Mouse (Mus musculus) liver, embryonic 13.5 days (tissue): ENCODE data around the gene Auts2. TPM values are rescaled to one million over a fixed set of nuclear protein-coding genes. Genes with fewer than 3 reads are reported as not detected.
A peak's percentile ranks its signal among the peaks of the same experiment; 100 is the strongest.

Experiments used
- ATAC-seq: fragments of 200-750 bp; cut with Nextera tagmentation; 2 replicates; pipeline ENCODE4 v1.8.0; 2017; ENCODE audit warnings: low read depth, mild to moderate bottlenecking, moderate number of reproducible peaks, moderate library complexity
- DNase-seq: peaks from one replicate; pipeline ENCODE4 v3.0.0; 2022
- H3K27ac ChIP-seq: fragments of 300-500 bp; sonication (generic); 2 replicates; pipeline ENCODE4 v1.5.1; 2015; ENCODE audit warnings: moderate library complexity, mild to moderate bottlenecking, inconsistent platforms
- H3K27me3 ChIP-seq: fragments of 300-500 bp; sonication (generic); 2 replicates; pipeline ENCODE4 v1.6.1; 2015; ENCODE audit warnings: mild to moderate bottlenecking, inconsistent platforms
- H3K36me3 ChIP-seq: fragments of 300-500 bp; sonication (generic); 2 replicates; pipeline ENCODE4 v1.6.1; 2015; ENCODE audit warnings: mild to moderate bottlenecking, inconsistent platforms
- H3K4me1 ChIP-seq: fragments of 300-500 bp; sonication (generic); replicated peaks from 2 replicates; pipeline ENCODE4 v1.6.1; 2015; ENCODE audit warnings: inconsistent platforms
- H3K4me2 ChIP-seq: fragments of 300-500 bp; sonication (generic); 2 replicates; pipeline ENCODE4 v1.6.1; 2015; ENCODE audit warnings: inconsistent platforms, mild to moderate bottlenecking, moderate library complexity
- H3K4me3 ChIP-seq: fragments of 300-500 bp; sonication (generic); replicated peaks from 2 replicates; pipeline ENCODE4 v1.5.1; 2015; ENCODE audit warnings: mild to moderate bottlenecking, inconsistent platforms
- H3K9ac ChIP-seq: fragments of 300-500 bp; sonication (generic); 2 replicates; pipeline ENCODE4 v1.6.1; 2015; ENCODE audit warnings: mild to moderate bottlenecking, inconsistent platforms
- H3K9me3 ChIP-seq: fragments of 300-500 bp; sonication (generic); replicated peaks from 2 replicates; pipeline ENCODE4 v1.6.1; 2016; ENCODE audit warnings: inconsistent platforms
- WGBS: fragments of 180-500 bp; shearing (Covaris S2); methylation state at CpG from one replicate; pipeline ENCODE4 v1.1.7; 2015; ENCODE audit not compliant: insufficient replicate concordance; 5-methylcytosine and 5-hydroxymethylcytosine counted together
- polyA plus RNA-seq: library from polyadenylated mRNA; unstranded; fragments of >200 nt; fragmentation: Nextera tagmentation; extraction: Ambion mirVana; gene quantifications from 2 replicates; pipeline ENCODE4 v1.2.1, GENCODE M21; 2015

The Auts2 gene
- polyA plus RNA-seq, 1 experiment from 2014 or later, result 1.5 TPM

DNA sequence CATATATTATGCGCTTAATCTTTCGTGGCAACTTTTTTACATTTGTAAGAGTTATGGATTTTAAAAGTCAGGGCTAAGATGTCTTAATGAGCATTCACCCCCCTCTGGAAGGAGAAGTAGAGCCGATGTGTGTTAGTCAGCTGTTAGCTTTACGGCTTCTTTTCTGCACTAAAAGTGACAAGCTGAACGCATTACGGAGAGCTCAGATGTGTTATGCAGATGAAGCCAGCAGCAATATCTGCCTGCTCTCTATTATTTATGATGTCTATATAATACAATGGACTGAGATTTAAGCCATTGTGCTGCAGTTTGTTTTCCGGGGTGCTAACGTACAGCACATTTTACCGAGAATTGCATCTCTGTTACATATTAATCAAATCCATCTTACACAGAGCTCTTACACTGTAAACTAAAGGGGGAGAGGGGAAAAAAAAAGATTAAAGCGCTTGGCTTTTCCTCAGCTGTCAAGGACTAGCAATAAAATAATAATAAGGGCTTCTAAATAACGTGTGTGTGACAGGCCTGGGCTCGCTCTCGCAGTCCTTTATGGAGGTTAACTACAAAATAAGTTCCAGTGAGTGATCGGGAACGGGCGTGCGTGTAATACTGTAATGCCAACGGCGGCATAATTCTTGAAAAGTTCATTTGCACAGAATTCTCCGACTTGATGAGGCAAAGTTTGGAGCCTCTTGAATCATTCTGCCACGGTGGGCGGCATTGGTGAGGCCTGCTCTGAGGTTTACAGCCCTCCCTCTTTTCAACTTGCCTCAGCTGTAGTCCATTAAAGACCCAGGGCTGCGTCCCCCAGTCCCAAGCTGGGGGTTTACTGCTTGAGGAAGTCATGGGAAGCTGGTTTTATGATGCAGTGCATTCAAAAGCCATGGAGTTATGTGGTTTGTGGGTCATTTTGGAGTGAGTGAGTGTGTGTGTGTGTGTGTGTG, 961.8 kb downstream of the Auts2 start:
- H3K36me3 ChIP-seq, result no peaks in the 10 kb centered on the region
- no peaks in the 10 kb centered on the region for H3K9me3 ChIP-seq
- no peak overlapping the region for H3K9ac ChIP-seq
- no peak overlapping the region for H3K4me2 ChIP-seq
- H3K4me3 ChIP-seq, result no peak overlapping the region
- WGBS, result 72% methylated on average over 23 of the region's 23 CpGs
- ATAC-seq (no peak), DNase-seq (no peak)
- H3K27ac ChIP-seq, result no peak overlapping the region
- H3K27me3 ChIP-seq, result no peaks in the 10 kb centered on the region
- H3K4me1 ChIP-seq, result no peaks in the 10 kb centered on the region

DNA sequence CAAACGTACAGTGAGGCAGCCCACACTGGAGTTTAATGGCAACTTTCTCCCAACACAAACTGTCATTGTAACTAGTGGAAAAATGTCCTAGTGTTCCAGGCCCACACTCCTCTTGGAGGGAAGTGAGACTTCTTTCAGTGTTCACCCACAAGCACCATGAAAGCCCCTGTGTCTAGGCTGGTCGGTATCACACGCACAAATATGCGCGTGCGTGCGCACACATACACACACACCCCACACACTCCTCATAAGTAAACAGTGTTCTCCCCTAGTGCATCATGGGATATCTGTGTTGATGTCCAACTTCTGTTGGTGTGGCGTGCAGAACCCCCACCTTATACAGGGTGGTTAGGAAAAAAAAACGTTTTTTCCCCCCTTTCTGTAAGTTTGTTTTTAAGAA, 964.4 kb downstream of the Auts2 start:
- no peaks in the 10 kb centered on the region for H3K36me3 ChIP-seq
- ATAC-seq, result no peak
- no peak for DNase-seq
- 0 out of 2 replicates have a peak, but pooled peaks cover 3% of the 10 kb centered on the region for H3K4me1 ChIP-seq
- 76% methylated on average over 9 of the region's 9 CpGs for WGBS
- H3K4me2 ChIP-seq, result no peak overlapping the region
- H3K4me3 ChIP-seq, result no peak overlapping the region
- no peaks in the 10 kb centered on the region for H3K9me3 ChIP-seq
- no peak overlapping the region for H3K27ac ChIP-seq
- no peaks in the 10 kb centered on the region for H3K27me3 ChIP-seq
- H3K9ac ChIP-seq, result no peak overlapping the region

- 63% methylated on average over 11 of the region's 11 CpGs for WGBS
- H3K9me3 ChIP-seq, result no peaks in the 10 kb centered on the region
- no peaks in the 10 kb centered on the region for H3K36me3 ChIP-seq
- no peak overlapping the region for H3K27ac ChIP-seq
- H3K9ac ChIP-seq, result no peak overlapping the region
- H3K4me1 ChIP-seq, result 0 out of 2 replicates have a peak, but pooled peaks cover 4% of the 10 kb centered on the region
- DNase-seq (no peak), ATAC-seq (no peak)
- H3K27me3 ChIP-seq, result no peaks in the 10 kb centered on the region
- no peak overlapping the region for H3K4me3 ChIP-seq
- H3K4me2 ChIP-seq, result no peak overlapping the region
These were observed 967.3 kb downstream of the Auts2 start for GRCm38 (mm10) chr5:131575733-131576265.

- Histone ChIP-seq H3K9ac (no peak overlapping the region), H3K36me3 (no peaks in the 10 kb centered on the region), H3K4me3 (no peak overlapping the region), H3K9me3 (no peaks in the 10 kb centered on the region), H3K4me2 (no peak overlapping the region), H3K27me3 (no peaks in the 10 kb centered on the region), H3K27ac (no peak overlapping the region), H3K4me1 (0 out of 2 replicates have a peak, but pooled peaks cover 4% of the 10 kb centered on the region)
- DNase-seq (no peak), ATAC-seq (no peak)
- 56% methylated on average over 5 of the region's 5 CpGs for WGBS
These were observed 968.0 kb downstream of the Auts2 start for GRCm38 (mm10) chr5:131575086-131575514.

DNA sequence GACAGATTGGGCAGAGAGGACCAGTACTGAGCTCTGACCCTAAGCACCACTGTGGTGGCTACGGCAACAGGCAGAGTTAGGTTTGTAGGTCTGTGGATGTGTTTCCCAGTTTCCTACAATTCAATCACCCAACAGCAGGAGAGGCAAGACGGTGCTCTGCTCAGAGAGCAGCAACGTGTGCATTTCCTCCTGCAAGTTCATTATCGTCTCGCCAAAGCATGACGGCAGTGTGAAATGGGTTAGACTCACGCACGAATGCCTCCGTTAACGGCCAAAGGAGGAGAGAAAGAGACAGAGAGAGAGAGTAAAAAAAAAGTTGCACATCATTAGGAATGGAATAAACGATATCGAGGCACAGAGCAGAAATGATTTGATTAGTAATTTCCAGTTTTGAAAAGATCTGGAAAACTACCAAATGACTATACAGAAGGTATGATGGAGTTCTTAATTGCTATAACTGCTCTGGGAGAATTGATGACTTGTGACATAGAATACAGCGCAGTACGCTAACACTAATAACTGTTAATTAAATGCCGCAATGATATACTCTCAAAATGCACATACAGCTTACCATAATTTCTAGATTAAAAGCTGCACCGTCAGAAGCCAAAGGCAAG, 968.6 kb downstream of the Auts2 start:
- ATAC-seq (no peak), DNase-seq (no peak)
- H3K27ac ChIP-seq, result no peak overlapping the region
- 0 out of 2 replicates have a peak, but pooled peaks cover 4% of the 10 kb centered on the region for H3K4me1 ChIP-seq
- H3K9me3 ChIP-seq, result no peaks in the 10 kb centered on the region
- H3K4me2 ChIP-seq, result no peak overlapping the region
- no peaks in the 10 kb centered on the region for H3K27me3 ChIP-seq
- no peak overlapping the region for H3K4me3 ChIP-seq
- 77% methylated on average over 16 of the region's 16 CpGs for WGBS
- no peak overlapping the region for H3K9ac ChIP-seq
- H3K36me3 ChIP-seq, result no peaks in the 10 kb centered on the region

DNA sequence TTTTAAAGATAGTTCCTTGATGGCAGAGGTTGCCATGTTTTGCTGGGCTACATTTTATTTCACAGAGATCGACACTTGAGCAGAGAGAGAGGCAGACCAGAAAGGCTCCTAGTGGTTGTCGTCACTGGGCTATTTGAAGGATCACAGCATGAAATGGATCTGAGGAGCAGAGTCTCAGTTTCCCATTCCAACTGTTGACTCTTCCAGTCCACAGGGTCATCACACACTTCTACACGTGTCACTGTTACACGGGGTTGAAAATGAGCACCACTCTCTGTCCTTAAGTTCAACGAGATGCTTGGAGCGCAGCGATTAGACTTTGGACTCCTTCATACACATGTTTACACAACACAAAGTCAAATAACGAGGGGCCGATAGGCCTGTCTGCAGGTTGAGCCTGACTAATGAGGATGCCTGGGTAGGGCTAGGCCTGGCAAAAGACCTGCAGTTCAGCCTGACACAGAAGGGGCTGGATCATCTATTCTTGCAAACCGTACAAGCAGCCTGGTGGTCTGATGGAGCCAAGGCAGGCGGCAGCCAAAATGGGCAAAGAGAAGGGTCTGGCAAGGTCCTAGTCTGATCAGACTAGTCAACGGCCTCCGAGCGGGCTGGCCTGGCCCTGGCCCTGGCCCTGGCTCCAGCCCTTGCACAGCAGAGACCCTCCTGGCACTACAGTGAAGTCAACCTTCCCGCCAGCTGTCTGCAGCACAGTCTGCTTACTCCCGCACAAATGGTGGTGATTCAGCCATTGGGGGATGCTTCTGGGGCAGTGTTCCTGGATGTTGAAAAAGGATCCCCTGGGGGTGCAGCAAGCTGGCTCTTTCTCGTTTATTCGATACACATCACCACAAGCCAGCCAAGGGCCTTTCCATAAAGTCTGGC, 969.6 kb downstream of the Auts2 start:
- 0 out of 2 replicates have a peak, but pooled peaks have one; percentile 45 for ATAC-seq
- H3K27ac ChIP-seq, result no peak overlapping the region
- H3K9ac ChIP-seq, result no peak overlapping the region
- H3K4me2 ChIP-seq, result no peak overlapping the region
- DNase-seq, result no peak
- 71% methylated on average over 18 of the region's 18 CpGs for WGBS
- H3K4me3 ChIP-seq, result no peak overlapping the region
- 0 out of 2 replicates have a peak, but pooled peaks cover 4% of the 10 kb centered on the region for H3K4me1 ChIP-seq
- no peaks in the 10 kb centered on the region for H3K36me3 ChIP-seq
- no peaks in the 10 kb centered on the region for H3K9me3 ChIP-seq
- no peaks in the 10 kb centered on the region for H3K27me3 ChIP-seq

- DNase-seq (no peak), ATAC-seq (no peak)
- H3K9me3 ChIP-seq, result no peaks in the 10 kb centered on the region
- H3K4me1 ChIP-seq, result no peaks in the 10 kb centered on the region
- no peak overlapping the region for H3K9ac ChIP-seq
- H3K27me3 ChIP-seq, result no peaks in the 10 kb centered on the region
- H3K4me2 ChIP-seq, result no peak overlapping the region
- no peak overlapping the region for H3K4me3 ChIP-seq
- H3K36me3 ChIP-seq, result no peaks in the 10 kb centered on the region
- H3K27ac ChIP-seq, result no peak overlapping the region
- 71% methylated on average over 6 of the region's 6 CpGs for WGBS
These were observed 977.1 kb downstream of the Auts2 start for GRCm38 (mm10) chr5:131566032-131566431.

DNA sequence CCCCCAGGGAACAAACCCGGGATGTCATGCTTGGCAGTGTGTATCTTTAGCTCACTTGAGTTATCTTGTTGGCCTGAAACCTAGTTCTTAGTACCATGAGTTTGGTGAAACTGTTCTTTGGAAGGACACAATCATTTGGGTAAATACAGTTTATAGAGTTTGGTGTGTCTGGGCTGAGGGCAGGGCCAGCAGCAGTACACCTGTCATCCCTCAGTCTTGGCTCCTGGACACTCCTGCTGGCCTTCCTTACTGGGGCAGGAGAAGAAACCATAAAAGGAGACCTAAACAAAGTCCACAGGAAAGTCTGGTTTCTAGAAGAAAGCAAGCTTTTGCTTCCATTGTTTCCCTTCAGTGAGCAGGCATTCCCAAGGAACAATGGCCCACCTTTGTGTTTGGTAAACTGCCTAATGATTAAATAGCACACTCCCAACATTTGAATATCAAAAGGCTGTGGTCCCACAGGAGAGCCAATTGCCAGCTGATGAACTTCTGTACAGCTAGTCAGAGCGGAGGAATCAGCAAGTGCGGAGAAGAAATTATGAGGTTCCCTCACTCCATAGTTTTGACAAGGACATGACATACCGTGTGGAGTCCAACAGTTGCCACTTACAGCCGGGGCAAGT, 979.4 kb downstream of the Auts2 start:
- 74% methylated on average over 5 of the region's 5 CpGs for WGBS

DNA sequence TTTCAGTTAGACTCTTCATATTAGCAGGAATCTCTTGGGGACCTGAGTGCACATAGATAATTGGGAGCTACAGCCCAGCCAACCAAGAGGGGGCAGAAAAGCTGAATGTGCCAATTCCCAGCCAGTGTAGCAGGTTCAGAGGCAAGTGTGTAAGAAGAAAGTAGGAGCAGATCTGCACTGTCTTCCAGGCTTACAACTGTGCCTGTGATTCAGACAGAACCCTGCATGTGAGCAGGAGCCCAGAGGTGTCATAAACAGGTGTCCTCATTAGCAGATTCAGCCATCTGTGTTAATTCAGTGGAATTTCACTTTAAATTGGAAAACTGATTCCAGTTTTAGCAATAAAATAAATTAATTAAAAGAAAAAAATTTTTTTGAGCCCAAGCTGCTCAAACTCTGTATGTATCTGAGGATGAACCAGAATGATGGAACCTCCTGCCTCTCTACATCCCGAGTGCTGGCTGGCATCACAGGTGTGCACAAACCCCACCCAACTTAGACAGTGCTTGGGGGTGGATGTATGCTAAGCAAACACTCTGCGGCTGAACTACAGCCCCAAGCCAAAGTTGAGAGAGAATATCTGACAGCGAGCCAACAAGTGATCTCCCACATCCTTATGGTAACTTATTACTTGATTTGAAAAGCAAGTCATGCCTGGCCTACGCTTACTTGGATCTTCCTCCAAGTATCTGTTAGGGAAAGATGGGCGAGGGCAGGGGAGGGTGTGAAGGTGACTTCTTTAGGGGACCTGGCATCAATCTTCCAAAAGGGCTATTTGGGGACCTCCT, 982.2 kb downstream of the Auts2 start:
- H3K27ac ChIP-seq, result no peak overlapping the region
- 62% methylated on average over 5 of the region's 5 CpGs for WGBS
- no peak overlapping the region for H3K9ac ChIP-seq
- no peak overlapping the region for H3K4me2 ChIP-seq
- H3K27me3 ChIP-seq, result no peaks in the 10 kb centered on the region
- DNase-seq (no peak), ATAC-seq (no peak)
- no peaks in the 10 kb centered on the region for H3K36me3 ChIP-seq
- H3K4me1 ChIP-seq, result no peaks in the 10 kb centered on the region
- H3K4me3 ChIP-seq, result no peak overlapping the region
- H3K9me3 ChIP-seq, result no peaks in the 10 kb centered on the region

More for the DNA sequence above, 979.4 kb downstream of the Auts2 start:
- Histone ChIP-seq H3K27ac (no peak overlapping the region), H3K27me3 (no peaks in the 10 kb centered on the region), H3K4me3 (no peak overlapping the region), H3K36me3 (no peaks in the 10 kb centered on the region), H3K9me3 (no peaks in the 10 kb centered on the region), H3K9ac (no peak overlapping the region), H3K4me2 (no peak overlapping the region), H3K4me1 (no peaks in the 10 kb centered on the region)
- no peak for DNase-seq
- ATAC-seq, result no peak
